Mouse (Mus musculus) hindbrain, embryonic 13.5 days (tissue): ENCODE results near the gene Rapgef5. TPM values are rescaled to one million over a fixed set of nuclear protein-coding genes. Genes with fewer than 3 reads are reported as not detected.

Experiments
- ATAC-seq: fragments of 200-750 bp; cut with Nextera tagmentation; 2 replicates; pipeline ENCODE4 v1.8.0; 2017; ENCODE audit warnings: moderate TSS enrichment; ENCODE audit not compliant: low FRiP score
- H3K27ac ChIP-seq: fragments of 300-500 bp; sonication (generic); 2 replicates; pipeline ENCODE4 v1.5.1; 2015; ENCODE audit warnings: inconsistent platforms, mild to moderate bottlenecking, moderate library complexity
- H3K27me3 ChIP-seq: fragments of 300-500 bp; sonication (generic); 2 replicates; pipeline ENCODE4 v1.6.1; 2015; ENCODE audit warnings: mild to moderate bottlenecking, inconsistent platforms
- H3K36me3 ChIP-seq: fragments of 300-500 bp; sonication (generic); 2 replicates; pipeline ENCODE4 v1.6.1; 2015; ENCODE audit warnings: mild to moderate bottlenecking, inconsistent platforms
- H3K4me1 ChIP-seq: fragments of 300-500 bp; sonication (generic); replicated peaks from 2 replicates; pipeline ENCODE4 v1.6.1; 2015; ENCODE audit warnings: inconsistent platforms
- H3K4me2 ChIP-seq: fragments of 300-500 bp; sonication (generic); 2 replicates; pipeline ENCODE4 v1.6.1; 2015; ENCODE audit warnings: inconsistent platforms, mild to moderate bottlenecking, moderate library complexity
- H3K4me3 ChIP-seq: fragments of 300-500 bp; sonication (generic); 2 replicates; pipeline ENCODE4 v1.5.1; 2015; ENCODE audit warnings: mild to moderate bottlenecking, inconsistent platforms
- H3K9ac ChIP-seq: fragments of 300-500 bp; sonication (generic); 2 replicates; pipeline ENCODE4 v1.6.1; 2015; ENCODE audit warnings: mild to moderate bottlenecking, inconsistent platforms
- H3K9me3 ChIP-seq: fragments of 300-500 bp; sonication (generic); 2 replicates; pipeline ENCODE4 v1.6.1; 2016; ENCODE audit warnings: inconsistent platforms
- WGBS: fragments of 180-500 bp; shearing (Covaris S2); methylation state at CpG from one replicate; pipeline ENCODE4 v1.1.7; 2015; 5-methylcytosine and 5-hydroxymethylcytosine counted together
- polyA plus RNA-seq: library from polyadenylated mRNA; unstranded; fragments of >200 nt; fragmentation: Nextera tagmentation; extraction: Ambion mirVana; gene quantifications from 2 replicates; pipeline ENCODE4 v1.2.1, GENCODE M21; 2015

The Rapgef5 gene
- polyA plus RNA-seq, 1 experiment from 2014 or later, result 52.4 TPM

GRCm38 (mm10) chr12:117661871-117662270 lies 145.6 kb downstream of the Rapgef5 start:
- 92% methylated on average over 6 of the region's 6 CpGs for WGBS

DNA sequence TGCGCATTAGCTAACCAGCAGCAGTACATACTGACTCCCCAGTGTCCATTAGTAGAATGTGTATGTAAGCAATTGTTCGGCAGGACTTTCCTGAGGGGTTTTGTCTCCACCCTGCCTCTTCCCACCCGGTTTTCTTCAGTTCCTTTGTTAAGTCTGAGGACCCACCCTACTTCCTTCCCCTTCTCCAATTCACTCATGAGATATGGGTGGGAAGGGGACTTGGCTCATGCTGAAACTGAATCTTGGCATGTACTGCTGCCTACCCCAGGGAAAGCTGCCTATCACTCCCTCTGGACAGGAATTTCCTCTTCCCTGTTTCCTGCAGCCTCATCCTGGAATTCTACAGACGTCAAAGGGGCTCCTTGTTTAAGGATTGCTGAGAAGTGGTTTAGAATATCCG lies 147.4 kb downstream of the Rapgef5 start:
- no peak overlapping the region for H3K4me2 ChIP-seq
- no peaks in the 10 kb centered on the region for H3K36me3 ChIP-seq
- no peaks in the 10 kb centered on the region for H3K27me3 ChIP-seq
- 68% methylated on average over 5 of the region's 5 CpGs for WGBS
- no peak overlapping the region for H3K4me3 ChIP-seq
- no peak for ATAC-seq
- H3K27ac ChIP-seq, result no peak overlapping the region
- H3K9ac ChIP-seq, result no peak overlapping the region
- peaks cover 4% of the 10 kb centered on the region; the same call in 1 of the 2 replicates for H3K4me1 ChIP-seq
- H3K9me3 ChIP-seq, result no peaks in the 10 kb centered on the region

More at GRCm38 (mm10) chr12:117661871-117662270, 145.6 kb downstream of the Rapgef5 start:
- Histone ChIP-seq H3K4me2 (no peak overlapping the region), H3K9ac (no peak overlapping the region), H3K27ac (no peak overlapping the region), H3K4me3 (no peak overlapping the region), H3K27me3 (no peaks in the 10 kb centered on the region), H3K36me3 (no peaks in the 10 kb centered on the region), H3K4me1 (peaks cover 4% of the 10 kb centered on the region; the same call in 1 of the 2 replicates), H3K9me3 (no peaks in the 10 kb centered on the region)
- no peak for ATAC-seq

GRCm38 (mm10) chr12:117664644-117665043 lies 148.4 kb downstream of the Rapgef5 start:
- no peak overlapping the region for H3K9ac ChIP-seq
- H3K36me3 ChIP-seq, result no peaks in the 10 kb centered on the region
- H3K4me2 ChIP-seq, result no peak overlapping the region
- 0 out of 2 replicates have a peak, but pooled peaks cover 4% of the 10 kb centered on the region for H3K4me1 ChIP-seq
- ATAC-seq, result no peak
- H3K4me3 ChIP-seq, result no peak overlapping the region
- H3K27ac ChIP-seq, result no peak overlapping the region
- H3K27me3 ChIP-seq, result no peaks in the 10 kb centered on the region
- 74% methylated on average over 5 of the region's 5 CpGs for WGBS
- H3K9me3 ChIP-seq, result no peaks in the 10 kb centered on the region

GRCm38 (mm10) chr12:117666391-117666790 lies 150.1 kb downstream of the Rapgef5 start:
- H3K4me1 ChIP-seq, result 0 out of 2 replicates have a peak, but pooled peaks cover 4% of the 10 kb centered on the region
- H3K4me3 ChIP-seq, result no peak overlapping the region
- H3K36me3 ChIP-seq, result no peaks in the 10 kb centered on the region
- no peak for ATAC-seq
- no peaks in the 10 kb centered on the region for H3K9me3 ChIP-seq
- no peak overlapping the region for H3K9ac ChIP-seq
- no peak overlapping the region for H3K27ac ChIP-seq
- H3K27me3 ChIP-seq, result no peaks in the 10 kb centered on the region
- no peak overlapping the region for H3K4me2 ChIP-seq
- 98% methylated on average over 3 of the region's 3 CpGs for WGBS

DNA sequence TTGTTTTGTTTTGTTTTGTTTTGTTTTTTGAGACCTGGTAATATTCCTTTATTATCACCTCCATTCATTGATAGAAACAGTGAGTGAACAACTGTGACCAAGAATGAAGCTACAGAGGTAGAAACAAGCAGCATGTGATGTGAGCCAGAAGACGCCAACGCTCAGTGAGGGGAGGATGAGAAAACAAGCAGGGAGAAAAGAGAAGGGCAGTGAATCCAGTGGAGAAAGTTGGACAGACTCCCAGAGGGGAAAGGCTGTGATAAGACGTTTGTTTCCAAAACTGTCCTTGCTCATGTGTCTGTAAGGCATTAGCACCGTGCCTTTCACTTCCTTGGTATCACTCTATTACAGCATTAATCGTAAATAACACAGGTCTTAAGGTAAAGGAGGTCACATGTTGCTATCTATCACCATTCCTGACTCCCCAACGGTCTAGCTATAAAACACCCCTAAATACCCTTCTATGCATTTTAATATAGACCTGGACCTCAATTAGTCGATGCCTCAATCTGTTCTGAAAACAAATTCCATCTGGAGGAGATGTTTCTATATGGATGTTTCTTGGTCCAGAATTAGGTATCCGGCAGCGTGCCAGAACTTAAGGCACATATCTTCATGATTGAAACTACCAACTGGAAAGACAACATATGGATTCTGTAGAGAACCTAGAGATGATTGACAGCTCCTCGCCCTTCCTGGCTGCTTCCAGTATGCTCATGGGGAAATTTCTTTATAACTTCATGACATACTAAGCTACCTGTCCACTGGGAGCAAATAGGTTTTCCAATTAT lies 153.5 kb downstream of the Rapgef5 start:
- ATAC-seq, result no peak
- Histone ChIP-seq H3K36me3 (no peaks in the 10 kb centered on the region), H3K9ac (no peak overlapping the region), H3K4me1 (0 out of 2 replicates have a peak, but pooled peaks cover 4% of the 10 kb centered on the region), H3K9me3 (no peaks in the 10 kb centered on the region), H3K4me3 (no peak overlapping the region), H3K27me3 (no peaks in the 10 kb centered on the region), H3K4me2 (no peak overlapping the region), H3K27ac (no peak overlapping the region)
- WGBS, result 87% methylated on average over 10 of the region's 10 CpGs

DNA sequence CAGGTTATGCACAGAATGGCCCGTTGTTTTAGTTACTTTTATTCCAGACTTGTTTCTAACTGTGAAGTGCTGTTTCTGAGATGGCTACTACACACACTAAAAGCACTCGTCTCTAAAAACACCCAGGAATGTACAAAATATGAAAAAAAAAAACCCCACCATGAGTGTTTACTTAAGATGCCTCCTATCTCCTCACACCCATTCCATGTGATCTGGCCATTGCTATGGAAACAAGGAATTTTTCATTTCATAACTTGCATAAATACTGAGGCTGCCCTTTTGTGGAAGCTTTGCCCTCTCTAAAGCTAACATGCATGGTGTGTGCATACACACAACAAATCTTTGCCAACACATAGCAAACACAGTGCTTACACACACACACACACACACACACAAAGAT lies 156.9 kb downstream of the Rapgef5 start:
- Histone ChIP-seq H3K4me2 (no peak overlapping the region), H3K9ac (no peak overlapping the region), H3K4me1 (0 out of 2 replicates have a peak, but pooled peaks cover 4% of the 10 kb centered on the region), H3K36me3 (no peaks in the 10 kb centered on the region), H3K4me3 (no peak overlapping the region), H3K27me3 (no peaks in the 10 kb centered on the region), H3K9me3 (no peaks in the 10 kb centered on the region), H3K27ac (no peak overlapping the region)
- WGBS, result 83% methylated on average over 2 of the region's 2 CpGs
- no peak for ATAC-seq

DNA sequence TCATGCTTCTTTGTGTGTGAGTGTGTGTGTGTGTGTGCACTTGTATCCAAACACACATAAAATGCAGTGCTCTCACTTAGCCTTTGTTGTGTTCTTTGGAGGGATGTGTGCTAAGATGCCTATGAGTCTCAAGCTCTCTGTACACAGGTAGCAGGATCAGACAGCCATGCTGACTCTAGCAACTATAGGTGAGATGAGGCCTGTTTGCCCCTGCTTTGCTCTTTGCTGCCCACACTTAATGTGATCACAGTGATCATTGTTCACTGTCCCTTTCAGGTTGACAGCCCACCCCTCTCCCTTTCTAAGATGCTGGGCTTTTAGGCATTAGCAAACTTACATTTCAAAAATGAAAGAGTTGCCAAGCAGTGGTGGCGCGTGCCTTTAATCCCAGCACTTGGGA lies 158.2 kb downstream of the Rapgef5 start:
- H3K4me2 ChIP-seq, result no peak overlapping the region
- H3K9me3 ChIP-seq, result no peaks in the 10 kb centered on the region
- no peak for ATAC-seq
- H3K27ac ChIP-seq, result no peak overlapping the region
- no peaks in the 10 kb centered on the region for H3K4me1 ChIP-seq
- H3K4me3 ChIP-seq, result no peak overlapping the region
- H3K27me3 ChIP-seq, result no peaks in the 10 kb centered on the region
- 95% methylated on average over 2 of the region's 2 CpGs for WGBS
- H3K36me3 ChIP-seq, result no peaks in the 10 kb centered on the region
- no peak overlapping the region for H3K9ac ChIP-seq

GRCm38 (mm10) chr12:117676265-117676664 lies 160.0 kb downstream of the Rapgef5 start:
- Histone ChIP-seq H3K4me2 (no peak overlapping the region), H3K4me3 (no peak overlapping the region), H3K36me3 (no peaks in the 10 kb centered on the region), H3K27me3 (no peaks in the 10 kb centered on the region), H3K9me3 (no peaks in the 10 kb centered on the region), H3K9ac (no peak overlapping the region), H3K27ac (no peak overlapping the region), H3K4me1 (no peaks in the 10 kb centered on the region)
- 88% methylated on average over 4 of the region's 4 CpGs for WGBS
- no peak for ATAC-seq

- Histone ChIP-seq H3K4me1 (peaks cover 12% of the 10 kb centered on the region), H3K27me3 (no peaks in the 10 kb centered on the region), H3K4me3 (no peak overlapping the region), H3K9me3 (no peaks in the 10 kb centered on the region), H3K36me3 (no peaks in the 10 kb centered on the region), H3K4me2 (no peak overlapping the region), H3K27ac (no peak overlapping the region), H3K9ac (no peak overlapping the region)
- WGBS, result 76% methylated on average over 3 of the region's 3 CpGs
- ATAC-seq, result no peak
Observed at GRCm38 (mm10) chr12:117678916-117679315, 162.6 kb downstream of the Rapgef5 start.

DNA sequence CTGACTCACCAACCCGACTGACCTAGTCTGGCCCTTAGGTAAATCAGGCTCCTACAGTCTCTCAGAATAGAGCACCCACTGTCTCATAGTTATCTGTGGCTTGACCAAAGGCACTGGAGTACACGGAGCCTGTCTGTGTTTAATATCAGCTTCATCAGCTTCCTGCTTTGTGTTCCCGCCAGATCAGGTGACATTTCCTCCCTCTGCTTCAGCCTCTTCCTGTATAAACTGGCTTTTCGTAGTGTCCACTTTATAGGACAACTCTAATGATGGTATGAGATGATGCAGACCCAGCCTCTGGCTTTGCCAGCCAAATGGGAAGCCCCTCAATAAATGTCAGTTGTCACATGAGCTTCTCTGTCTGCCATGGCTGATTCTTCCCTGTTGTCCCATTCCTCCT lies 163.5 kb downstream of the Rapgef5 start:
- Histone ChIP-seq H3K9me3 (no peaks in the 10 kb centered on the region), H3K4me2 (no peak overlapping the region), H3K9ac (no peak overlapping the region), H3K4me3 (no peak overlapping the region), H3K4me1 (peaks cover 21% of the 10 kb centered on the region), H3K27me3 (no peaks in the 10 kb centered on the region), H3K36me3 (no peaks in the 10 kb centered on the region), H3K27ac (no peak overlapping the region)
- WGBS, result 83% methylated on average over 4 of the region's 4 CpGs
- no peak for ATAC-seq

GRCm38 (mm10) chr12:117681273-117681672 lies 165.0 kb downstream of the Rapgef5 start:
- no peak overlapping the region for H3K27ac ChIP-seq
- H3K9me3 ChIP-seq, result no peaks in the 10 kb centered on the region
- H3K27me3 ChIP-seq, result no peaks in the 10 kb centered on the region
- no peak overlapping the region for H3K4me2 ChIP-seq
- H3K36me3 ChIP-seq, result no peaks in the 10 kb centered on the region
- no peak overlapping the region for H3K9ac ChIP-seq
- no peak overlapping the region for H3K4me3 ChIP-seq
- H3K4me1 ChIP-seq, result peaks cover 33% of the 10 kb centered on the region
- ATAC-seq, result no peak
- WGBS, result 81% methylated on average over 4 of the region's 4 CpGs

GRCm38 (mm10) chr12:117683377-117683776 lies 167.1 kb downstream of the Rapgef5 start:
- ATAC-seq, result no peak
- H3K9ac ChIP-seq, result no peak overlapping the region
- no peak overlapping the region for H3K4me3 ChIP-seq
- H3K36me3 ChIP-seq, result no peaks in the 10 kb centered on the region
- no peaks in the 10 kb centered on the region for H3K27me3 ChIP-seq
- no peak overlapping the region for H3K4me2 ChIP-seq
- 58% methylated on average over 2 of the region's 2 CpGs for WGBS
- H3K4me1 ChIP-seq, result peaks cover 53% of the 10 kb centered on the region
- no peaks in the 10 kb centered on the region for H3K9me3 ChIP-seq
- no peak overlapping the region for H3K27ac ChIP-seq

GRCm38 (mm10) chr12:117683984-117684383 lies 167.7 kb downstream of the Rapgef5 start:
- no peak overlapping the region for H3K4me2 ChIP-seq
- no peak overlapping the region for H3K27ac ChIP-seq
- 15% methylated on average over 3 of the region's 3 CpGs for WGBS
- ATAC-seq, result no peak
- no peaks in the 10 kb centered on the region for H3K9me3 ChIP-seq
- H3K9ac ChIP-seq, result no peak overlapping the region
- no peaks in the 10 kb centered on the region for H3K36me3 ChIP-seq
- H3K4me1 ChIP-seq, result peaks cover 57% of the 10 kb centered on the region
- H3K27me3 ChIP-seq, result no peaks in the 10 kb centered on the region
- H3K4me3 ChIP-seq, result no peak overlapping the region
